Mouse (Mus musculus) ES-Bruce4 (cell line): ENCODE data around the gene Plekha5.

Experiments used
- CTCF ChIP-seq: IDR thresholded peaks from one replicate; pipeline ENCODE4 v1.8.1; 2011; ENCODE audit warnings: low read depth, low read length
- EP300 ChIP-seq: IDR thresholded peaks from 2 replicates; pipeline ENCODE4 v1.6.1; 2011; ENCODE audit warnings: low read depth, low read length; ENCODE audit not compliant: insufficient read depth
- POLR2A ChIP-seq: IDR thresholded peaks from one replicate; pipeline ENCODE4 v1.8.1; 2011; ENCODE audit warnings: low read length; ENCODE audit not compliant: insufficient read depth

GRCm38 (mm10) chr6:140448010-140448739 is 24.3 kb downstream of the Plekha5 start:
- TF ChIP-seq POLR2A (no peak), CTCF (no peak), EP300 (no peak)
